Mouse (Mus musculus): ENCODE data around the gene Cnih2.

DNA sequence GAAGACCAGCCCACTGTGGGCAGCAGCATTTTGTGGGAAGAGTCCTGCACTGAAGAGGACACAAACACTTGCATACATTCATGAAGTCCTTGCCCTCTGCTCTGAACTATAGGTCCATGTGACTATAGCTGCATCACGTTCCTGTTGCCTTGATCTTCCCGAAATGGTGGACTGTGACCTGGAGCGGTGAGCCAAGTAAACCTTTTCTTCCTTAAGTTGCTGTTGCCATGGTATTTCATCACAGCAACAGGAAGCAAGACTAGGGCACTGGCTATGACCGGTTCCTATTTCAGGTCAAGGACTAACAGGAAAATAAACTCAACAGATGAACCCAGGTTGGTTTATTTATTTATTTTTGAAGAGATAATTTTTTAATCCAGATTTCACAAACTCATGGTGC, 32.9 kb upstream of the Cnih2 start:
- TF ChIP-seq POLR2A (IDR thresholded peaks at IDR 0.05; ENCODE audit: insufficient read depth, low read depth, low read length) = no peak
- TF ChIP-seq CTCF (IDR thresholded peaks at IDR 0.05; ENCODE audit: insufficient read depth, low read depth, low read length) = no peak
